Mouse (Mus musculus): Measurements from ENCODE around the gene Hcrt.

- TF ChIP-seq CTCF (IDR thresholded peaks at IDR 0.05; ENCODE audit: low read depth) (no peak), EP300 (IDR thresholded peaks at IDR 0.05; ENCODE audit: low read depth) (no peak)
These were observed 32.8 kb downstream of the Hcrt start for GRCm38 (mm10) chr11:100729976-100730375.
